In the genomic region with DNA sequence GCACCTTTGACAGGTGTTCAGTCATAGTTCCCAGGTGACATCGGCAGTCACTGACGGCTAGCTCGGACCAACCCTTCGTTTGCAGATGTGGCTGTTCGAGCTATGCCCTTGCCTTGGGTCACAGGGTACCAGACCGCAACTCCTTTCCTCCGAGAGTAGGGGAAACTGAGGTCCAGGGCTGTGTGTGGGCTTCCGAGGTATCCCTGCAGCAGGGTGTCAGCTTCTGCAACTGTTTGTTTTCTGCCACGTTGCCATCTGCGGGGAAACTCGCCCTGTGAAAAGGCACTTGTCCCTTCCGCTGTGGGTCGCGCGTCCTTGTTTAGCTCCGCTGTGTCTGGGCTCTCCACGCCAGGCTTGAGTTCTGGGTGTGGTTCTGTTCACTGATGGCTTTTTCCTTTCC, we compare ENCODE assay signal across 7 mouse cellular contexts. TPM values are rescaled to one million over a fixed set of nuclear protein-coding genes. Genes with fewer than 3 reads are reported as not detected.
DNase-seq lines count a peak whose midpoint lies in the region; ATAC-seq and TF ChIP-seq lines count a peak whose summit lies in the region.

No protein-coding gene starts in this region.

- H3K27me3 ChIP-seq in embryonic facial prominence, embryonic 14.5 days (replicated peaks; ENCODE audit: control insufficient read depth, insufficient read depth, low read length), result no peaks in the 10 kb centered on the region
- H3K27me3 ChIP-seq in hindbrain, embryonic 13.5 days, result 0 out of 2 replicates have a peak, but pooled peaks cover 3% of the 10 kb centered on the region
- H3K27me3 ChIP-seq in liver, embryonic 11.5 days (replicated peaks; ENCODE audit: control insufficient read depth, insufficient read depth, low read length), result no peaks in the 10 kb centered on the region

- H3K4me2 ChIP-seq in embryonic facial prominence, embryonic 14.5 days (ENCODE audit: low read depth, low read length), result peak overlapping the region; percentile 97
- peak overlapping the region; percentile 96 for H3K4me2 ChIP-seq in hindbrain, embryonic 13.5 days
- peak overlapping the region; percentile 94 for H3K4me2 ChIP-seq in liver, embryonic 11.5 days

- under 1% methylated on average over 17 of the region's 17 CpGs for WGBS in bone marrow, adult 2 months
- 5% methylated on average over 17 of the region's 17 CpGs for WGBS in embryonic facial prominence, embryonic 14.5 days
- WGBS in hindbrain, embryonic 13.5 days, result 6% methylated on average over 17 of the region's 17 CpGs
- WGBS in liver, embryonic 11.5 days, result 6% methylated on average over 17 of the region's 17 CpGs

- peak; percentile 56 for ATAC-seq in embryonic facial prominence, embryonic 14.5 days (ENCODE audit: low read depth)
- ATAC-seq in hindbrain, embryonic 13.5 days (ENCODE audit: low FRiP score), result peak; percentile 70; the same call in 1 of the 2 replicates
- peak; percentile 57 for ATAC-seq in liver, embryonic 11.5 days (replicated peaks; ENCODE audit: low FRiP score)

- TF ChIP-seq POLR2A in bone marrow, adult 2 months (IDR thresholded peaks at IDR 0.05; ENCODE audit: borderline replicate concordance, control insufficient read depth, low read depth, low read length), result no peak

- H3K27ac ChIP-seq in bone marrow, adult 2 months (ENCODE audit: control insufficient read depth, insufficient read depth, low read depth, low read length, poor library complexity), result peak overlapping the region; percentile 21; the same call in 1 of the 2 replicates
- H3K27ac ChIP-seq in embryonic facial prominence, embryonic 14.5 days (replicated peaks; ENCODE audit: low read depth, low read length), result no peak overlapping the region
- peak overlapping the region; percentile 72 for H3K27ac ChIP-seq in hindbrain, embryonic 13.5 days
- H3K27ac ChIP-seq in liver, embryonic 11.5 days (ENCODE audit: low read depth, low read length), result no peak overlapping the region

- H3K36me3 ChIP-seq in embryonic facial prominence, embryonic 14.5 days (ENCODE audit: control insufficient read depth, insufficient read depth, low read length), result no peaks in the 10 kb centered on the region
- no peaks in the 10 kb centered on the region for H3K36me3 ChIP-seq in hindbrain, embryonic 13.5 days
- H3K36me3 ChIP-seq in liver, embryonic 11.5 days (ENCODE audit: control insufficient read depth, insufficient read depth, low read length), result no peaks in the 10 kb centered on the region

- peak overlapping the region; percentile 79 for H3K9ac ChIP-seq in embryonic facial prominence, embryonic 14.5 days (ENCODE audit: low read depth, low read length)
- H3K9ac ChIP-seq in hindbrain, embryonic 13.5 days, result peak overlapping the region; percentile 88
- H3K9ac ChIP-seq in liver, embryonic 11.5 days (ENCODE audit: low read depth, low read length), result peak overlapping the region; percentile 83

- H3K4me3 ChIP-seq in bone marrow, adult 2 months (replicated peaks; ENCODE audit: control insufficient read depth, low read depth, low read length), result peak overlapping the region; percentile 92
- H3K4me3 ChIP-seq in embryonic facial prominence, embryonic 14.5 days (ENCODE audit: low read depth, low read length), result peak overlapping the region; percentile 82
- peak overlapping the region; percentile 84 for H3K4me3 ChIP-seq in hindbrain, embryonic 13.5 days
- peak overlapping the region; percentile 85 for H3K4me3 ChIP-seq in liver, embryonic 11.5 days (ENCODE audit: low read depth, low read length)

- no peak for TF ChIP-seq CTCF in bone marrow, adult 2 months (IDR thresholded peaks at IDR 0.05; ENCODE audit: control insufficient read depth, insufficient read depth, low read length)

- peaks cover 2% of the 10 kb centered on the region; the same call in 1 of the 2 replicates for H3K4me1 ChIP-seq in bone marrow, adult 2 months (ENCODE audit: control insufficient read depth, insufficient read depth, low read length)
- 0 out of 2 replicates have a peak, but pooled peaks cover 3% of the 10 kb centered on the region for H3K4me1 ChIP-seq in embryonic facial prominence, embryonic 14.5 days (ENCODE audit: control insufficient read depth, insufficient read depth, low read length)
- H3K4me1 ChIP-seq in hindbrain, embryonic 13.5 days (replicated peaks), result peaks cover 31% of the 10 kb centered on the region
- H3K4me1 ChIP-seq in liver, embryonic 11.5 days (replicated peaks; ENCODE audit: control insufficient read depth, insufficient read depth, low read length), result no peaks in the 10 kb centered on the region

- no peaks in the 10 kb centered on the region for H3K9me3 ChIP-seq in embryonic facial prominence, embryonic 14.5 days (ENCODE audit: control insufficient read depth, low read length)
- H3K9me3 ChIP-seq in hindbrain, embryonic 13.5 days, result no peaks in the 10 kb centered on the region
- H3K9me3 ChIP-seq in liver, embryonic 11.5 days (ENCODE audit: control insufficient read depth, low read length), result no peaks in the 10 kb centered on the region

- DNase-seq in spleen, postnatal 4 days (ENCODE audit: low spot score in 2 of 2), result peak; percentile 17 to 69
- no peak for DNase-seq in spleen, postnatal 36 days (ENCODE audit: low spot score in 2 of 2)
- DNase-seq in embryonic facial prominence, embryonic 14.5 days (ENCODE audit: low spot score), result no peak
- DNase-seq in liver, embryonic 11.5 days (ENCODE audit: low spot score), result no peak
- DNase-seq in natural killer cell, adult 2 months (ENCODE audit: low spot score in 2 of 2), result peak; percentile 14 to 27

RNA-seq across cellular contexts. Expression of a gene that starts 0.5 kb away (rescaled TPM):
- 6.9 and 19.1 TPM in 2 replicates for polyA plus RNA-seq in bone marrow, adult 2 months (2011; ENCODE audit: insufficient read depth, insufficient read length, low replicate concordance, missing spikeins)
- 2.3 and 2.6 TPM in 2 replicates for polyA plus RNA-seq in embryonic facial prominence, embryonic 14.5 days (2014; fragmentation: Nextera tagmentation; extraction: Ambion mirVana)
- 3.2 and 3.5 TPM in 2 replicates for polyA plus RNA-seq in hindbrain, embryonic 13.5 days (2015; fragmentation: Nextera tagmentation; extraction: Ambion mirVana)
- polyA plus RNA-seq in liver, embryonic 11.5 days (2014; fragmentation: Nextera tagmentation; extraction: Ambion mirVana), result 2.0 and 2.9 TPM in 2 replicates

RNA-seq across cellular contexts. Expression of a gene that starts 19.7 kb away (rescaled TPM):
- polyA plus RNA-seq in bone marrow, adult 2 months (2011; ENCODE audit: insufficient read depth, insufficient read length, low replicate concordance, missing spikeins), result 0.85 and 4.3 TPM in 2 replicates
- 3.3 and 6.3 TPM in 2 replicates for polyA plus RNA-seq in embryonic facial prominence, embryonic 14.5 days (2014; fragmentation: Nextera tagmentation; extraction: Ambion mirVana)
- 1.1 and 1.5 TPM in 2 replicates for polyA plus RNA-seq in hindbrain, embryonic 13.5 days (2015; fragmentation: Nextera tagmentation; extraction: Ambion mirVana)
- 5.5 and 5.8 TPM in 2 replicates for polyA plus RNA-seq in liver, embryonic 11.5 days (2014; fragmentation: Nextera tagmentation; extraction: Ambion mirVana)

RNA-seq across cellular contexts. Expression of a gene that starts 53.1 kb away (rescaled TPM):
- polyA plus RNA-seq in bone marrow, adult 2 months (2011; ENCODE audit: insufficient read depth, insufficient read length, low replicate concordance, missing spikeins), result not detected in 2 replicates
- not detected in 2 replicates for polyA plus RNA-seq in embryonic facial prominence, embryonic 14.5 days (2014; fragmentation: Nextera tagmentation; extraction: Ambion mirVana)
- polyA plus RNA-seq in hindbrain, embryonic 13.5 days (2015; fragmentation: Nextera tagmentation; extraction: Ambion mirVana), result not detected in 2 replicates
- polyA plus RNA-seq in liver, embryonic 11.5 days (2014; fragmentation: Nextera tagmentation; extraction: Ambion mirVana), result not detected in 2 replicates

Comparison
In these comparisons a context has a peak if more than half of its experiments do, and no peak if none do; other contexts are left out.
1. DNase-seq: peak in spleen, postnatal 4 days (2 of 2) and natural killer cell, adult 2 months (2 of 2); none in spleen, postnatal 36 days (0 of 2), embryonic facial prominence, embryonic 14.5 days (single experiment) and liver, embryonic 11.5 days (single experiment).
2. H3K27ac ChIP-seq: peak in bone marrow, adult 2 months (single experiment) and hindbrain, embryonic 13.5 days (single experiment); none in embryonic facial prominence, embryonic 14.5 days (single experiment) and liver, embryonic 11.5 days (single experiment).
3. Peak in every context shown above with its lines, with median percentiles within 50 percentile points of each other: H3K4me3 ChIP-seq, ATAC-seq, H3K4me2 ChIP-seq and H3K9ac ChIP-seq.